Mouse (Mus musculus) kidney, postnatal 0 days (tissue): ENCODE results near the gene Zap70. TPM values are rescaled to one million over a fixed set of nuclear protein-coding genes. Genes with fewer than 3 reads are reported as not detected.

Source experiments
- ATAC-seq: fragments of 200-750 bp; cut with Nextera tagmentation; replicated peaks from 2 replicates; pipeline ENCODE4 v1.8.0; 2017; ENCODE audit warnings: low read depth, moderate number of reproducible peaks, moderate TSS enrichment, moderate library complexity; ENCODE audit not compliant: low FRiP score
- DNase-seq: peaks from one replicate; pipeline ENCODE4 v3.0.0-alpha.2; 2016; ENCODE audit warnings: low spot score
- H3K27ac ChIP-seq: fragments of 300-500 bp; sonication (generic); 2 replicates; pipeline ENCODE4 v1.5.1; 2014; ENCODE audit warnings: mild to moderate bottlenecking
- H3K27me3 ChIP-seq: fragments of 300-500 bp; sonication (generic); 2 replicates; pipeline ENCODE4 v1.6.1; 2014; ENCODE audit warnings: low read length, mixed read lengths; ENCODE audit not compliant: insufficient read depth
- H3K36me3 ChIP-seq: fragments of 300-500 bp; sonication (generic); 2 replicates; pipeline ENCODE4 v1.6.1; 2014; ENCODE audit warnings: low read length, mixed read lengths; ENCODE audit not compliant: insufficient read depth
- H3K4me1 ChIP-seq: fragments of 300-500 bp; sonication (generic); replicated peaks from 2 replicates; pipeline ENCODE4 v1.6.1; 2014; ENCODE audit warnings: antibody characterized with exemption, low read length, mixed read lengths; ENCODE audit not compliant: insufficient read depth
- H3K4me2 ChIP-seq: fragments of 300-500 bp; sonication (generic); 2 replicates; pipeline ENCODE4 v1.6.1; 2014; ENCODE audit warnings: mild to moderate bottlenecking, low read length, moderate library complexity, mixed read lengths
- H3K4me3 ChIP-seq: fragments of 300-500 bp; sonication (generic); replicated peaks from 2 replicates; pipeline ENCODE4 v1.5.1; 2014; ENCODE audit warnings: low read depth, low read length
- H3K9ac ChIP-seq: fragments of 300-500 bp; sonication (generic); 2 replicates; pipeline ENCODE4 v1.6.1; 2014; ENCODE audit warnings: low read depth, low read length
- H3K9me3 ChIP-seq: fragments of 300-500 bp; sonication (generic); replicated peaks from 2 replicates; pipeline ENCODE4 v1.6.1; 2016; ENCODE audit warnings: low read length, inconsistent platforms, mixed read lengths
- CTCF ChIP-seq: IDR thresholded peaks from 2 replicates; pipeline ENCODE4 v1.5.1; 2016; ENCODE audit warnings: antibody characterized with exemption, low read depth, mild to moderate bottlenecking, moderate library complexity
- WGBS: fragments of 180-500 bp; shearing (Covaris S2); extraction: QIAGEN DNeasy Blood & Tissue Kit; methylation state at CpG from one replicate; pipeline ENCODE4 v1.1.7; 2014; 5-methylcytosine and 5-hydroxymethylcytosine counted together
- polyA plus RNA-seq: library from polyadenylated mRNA; unstranded; fragments of >200 nt; fragmentation: Nextera tagmentation; extraction: Ambion mirVana; gene quantifications from 2 replicates; pipeline ENCODE4 v1.2.1, GENCODE M21; 2015

The Zap70 gene
- polyA plus RNA-seq, 1 experiment from 2014 or later: 0.51 TPM

DNA sequence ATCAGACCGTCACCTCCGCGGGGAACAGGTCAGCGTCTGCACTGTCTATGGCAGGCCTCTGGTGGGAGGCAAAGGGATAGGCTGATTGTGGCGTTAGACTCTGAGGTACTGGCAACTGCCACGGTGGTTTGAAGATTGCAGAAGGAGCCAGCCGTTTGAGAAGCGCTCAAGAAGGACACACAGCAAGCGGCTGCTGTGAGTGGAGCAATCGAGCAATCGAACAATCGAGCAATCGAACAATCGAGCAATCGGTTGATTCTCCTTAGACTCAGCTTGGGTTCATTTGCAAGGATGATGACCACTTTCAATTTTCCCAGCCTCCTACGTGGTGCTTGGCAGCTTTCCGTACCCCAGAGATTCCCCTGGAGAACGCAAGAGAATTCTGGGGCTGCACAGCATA is 2.5 kb upstream of the Zap70 start:
- Histone ChIP-seq H3K27ac (no peak overlapping the region), H3K4me2 (no peak overlapping the region), H3K9ac (no peak overlapping the region), H3K4me3 (no peak overlapping the region), H3K36me3 (no peaks in the 10 kb centered on the region), H3K27me3 (no peaks in the 10 kb centered on the region), H3K4me1 (no peaks in the 10 kb centered on the region), H3K9me3 (no peaks in the 10 kb centered on the region)
- no peak for TF ChIP-seq CTCF
- DNase-seq: no peak
- ATAC-seq: no peak
- 86% methylated on average over 18 of the region's 18 CpGs for WGBS

GRCm38 (mm10) chr1:36760401-36760800 is 1.2 kb upstream of the Zap70 start:
- no peak for TF ChIP-seq CTCF
- no peak overlapping the region for H3K9ac ChIP-seq
- H3K4me1 ChIP-seq: no peaks in the 10 kb centered on the region
- DNase-seq: no peak
- H3K9me3 ChIP-seq: no peaks in the 10 kb centered on the region
- no peaks in the 10 kb centered on the region for H3K27me3 ChIP-seq
- H3K27ac ChIP-seq: no peak overlapping the region
- ATAC-seq: no peak
- no peak overlapping the region for H3K4me3 ChIP-seq
- H3K4me2 ChIP-seq: no peak overlapping the region
- no peaks in the 10 kb centered on the region for H3K36me3 ChIP-seq
- 68% methylated on average over 9 of the region's 9 CpGs for WGBS

DNA sequence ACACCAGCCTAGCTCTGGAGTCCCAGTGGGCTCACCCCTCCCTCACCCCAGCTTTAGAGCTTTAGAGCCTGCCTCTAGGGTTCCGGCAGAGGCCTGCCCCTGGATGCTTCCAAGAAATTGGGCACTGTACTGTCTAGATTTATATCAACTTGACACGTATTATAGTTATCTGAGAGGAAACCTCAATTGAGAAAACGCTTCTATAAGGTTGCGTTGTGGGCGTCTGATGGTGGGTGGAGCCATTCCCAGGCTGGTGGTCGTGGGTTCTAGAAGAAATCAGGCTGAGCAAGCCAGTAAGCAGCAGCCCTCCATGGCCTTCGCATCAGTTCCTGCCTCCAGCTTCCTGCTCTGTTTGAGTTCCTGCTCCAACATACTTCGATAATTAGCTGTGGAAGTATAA is 537 bp upstream of the Zap70 start:
- no peaks in the 10 kb centered on the region for H3K27me3 ChIP-seq
- H3K27ac ChIP-seq: no peak overlapping the region
- H3K4me2 ChIP-seq: no peak overlapping the region
- DNase-seq (no peak), ATAC-seq (no peak)
- H3K4me1 ChIP-seq: no peaks in the 10 kb centered on the region
- 84% methylated on average over 8 of the region's 8 CpGs for WGBS
- H3K4me3 ChIP-seq: no peak overlapping the region
- no peaks in the 10 kb centered on the region for H3K9me3 ChIP-seq
- no peak for TF ChIP-seq CTCF
- H3K36me3 ChIP-seq: no peaks in the 10 kb centered on the region
- no peak overlapping the region for H3K9ac ChIP-seq

DNA sequence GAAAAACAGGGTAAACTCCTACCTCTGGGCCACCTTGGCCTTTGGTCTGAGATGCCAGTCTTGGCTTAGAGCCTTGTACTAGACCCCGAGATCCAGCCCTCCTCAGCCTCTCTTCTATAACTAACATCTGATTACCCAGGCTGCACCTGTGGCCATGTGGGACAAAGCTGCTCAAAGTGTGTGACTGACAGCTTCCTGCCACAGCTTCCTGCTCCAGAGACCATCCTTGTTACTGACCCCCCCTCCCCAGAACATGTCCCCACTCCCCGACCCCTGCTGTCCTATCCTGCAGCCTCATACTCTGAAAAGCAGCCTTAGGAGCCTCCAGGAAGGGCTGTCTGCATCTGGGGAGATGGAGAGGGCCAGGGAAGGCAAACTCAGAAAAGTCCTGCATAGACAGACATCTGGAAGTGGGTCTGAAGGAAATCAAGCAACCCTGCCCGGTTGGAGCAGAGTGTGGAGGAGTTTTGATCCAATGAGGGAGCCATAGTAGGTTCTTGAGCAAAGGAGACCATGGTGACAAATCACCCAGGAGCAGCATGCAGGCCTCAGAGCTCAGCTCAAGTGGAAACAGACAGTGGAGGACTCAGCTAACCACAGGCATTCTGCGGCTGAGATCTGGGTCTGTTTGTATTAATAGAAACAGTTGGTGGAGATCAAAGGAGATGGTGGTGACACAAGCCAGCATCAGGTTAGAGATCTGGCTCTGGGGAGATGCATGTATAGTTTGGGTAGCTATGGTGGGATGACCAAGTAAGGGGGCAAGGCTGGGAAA is 5.0 kb downstream of the Zap70 start:
- Histone ChIP-seq H3K4me3 (no peak overlapping the region), H3K27me3 (no peaks in the 10 kb centered on the region), H3K36me3 (no peaks in the 10 kb centered on the region), H3K4me1 (no peaks in the 10 kb centered on the region), H3K4me2 (no peak overlapping the region), H3K9ac (no peak overlapping the region), H3K9me3 (no peaks in the 10 kb centered on the region), H3K27ac (no peak overlapping the region)
- 59% methylated on average over 4 of the region's 4 CpGs for WGBS
- no peak for TF ChIP-seq CTCF
- no peak for ATAC-seq
- no peak for DNase-seq

DNA sequence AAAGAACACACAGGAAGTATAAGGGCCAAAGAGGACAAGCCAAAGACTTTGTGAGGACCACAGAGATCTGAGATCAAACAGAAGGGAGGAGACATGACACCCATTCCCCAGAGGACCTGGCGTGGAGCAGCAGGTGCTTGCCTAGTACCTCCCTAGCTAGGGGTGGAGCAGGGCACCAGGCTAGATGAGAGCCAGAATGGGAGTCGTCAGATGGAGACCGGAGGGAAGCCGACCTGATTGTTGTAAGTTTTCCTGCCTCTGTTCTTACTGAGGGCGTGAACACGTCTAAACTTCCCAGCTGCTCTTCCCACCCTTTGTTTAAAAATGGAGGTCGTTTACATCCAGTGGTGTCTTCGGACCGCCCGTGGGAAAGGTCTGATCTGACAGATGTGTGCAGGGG is 5.7 kb downstream of the Zap70 start:
- ATAC-seq: no peak
- TF ChIP-seq CTCF: no peak
- Histone ChIP-seq H3K4me2 (no peak overlapping the region), H3K9ac (no peak overlapping the region), H3K4me1 (no peaks in the 10 kb centered on the region), H3K9me3 (no peaks in the 10 kb centered on the region), H3K36me3 (no peaks in the 10 kb centered on the region), H3K27ac (no peak overlapping the region), H3K27me3 (no peaks in the 10 kb centered on the region), H3K4me3 (no peak overlapping the region)
- DNase-seq: no peak
- 31% methylated on average over 10 of the region's 10 CpGs for WGBS

DNA sequence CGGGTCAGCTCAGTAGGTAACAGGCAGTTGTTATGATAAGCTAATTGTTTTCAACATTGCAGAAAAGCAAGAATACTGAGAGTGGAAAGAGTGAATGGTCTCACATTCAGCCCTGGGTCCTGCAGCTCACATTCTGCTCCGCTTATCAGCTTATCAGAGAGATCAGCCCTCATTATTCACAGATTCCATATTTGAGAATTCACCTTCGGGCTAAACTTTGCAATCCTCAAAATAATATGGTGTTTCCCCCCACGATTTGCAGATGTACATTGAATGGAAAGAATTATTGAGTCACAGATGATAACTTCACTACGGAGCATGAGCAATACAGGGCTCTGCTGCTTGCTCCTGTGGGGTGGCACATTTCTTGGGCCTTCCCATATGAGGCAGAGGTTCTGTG is 7.2 kb downstream of the Zap70 start:
- H3K36me3 ChIP-seq: no peaks in the 10 kb centered on the region
- H3K27ac ChIP-seq: no peak overlapping the region
- H3K4me3 ChIP-seq: no peak overlapping the region
- H3K27me3 ChIP-seq: no peaks in the 10 kb centered on the region
- DNase-seq: no peak
- ATAC-seq: no peak
- TF ChIP-seq CTCF: no peak
- WGBS: 73% methylated on average over 5 of the region's 5 CpGs
- H3K4me1 ChIP-seq: no peaks in the 10 kb centered on the region
- no peaks in the 10 kb centered on the region for H3K9me3 ChIP-seq
- no peak overlapping the region for H3K9ac ChIP-seq
- H3K4me2 ChIP-seq: no peak overlapping the region

GRCm38 (mm10) chr1:36769951-36770350 is 8.4 kb downstream of the Zap70 start:
- no peak overlapping the region for H3K9ac ChIP-seq
- H3K27ac ChIP-seq: no peak overlapping the region
- ATAC-seq (no peak), DNase-seq (no peak)
- no peaks in the 10 kb centered on the region for H3K9me3 ChIP-seq
- TF ChIP-seq CTCF: no peak
- 93% methylated on average over 1 of the region's 1 CpGs for WGBS
- no peaks in the 10 kb centered on the region for H3K27me3 ChIP-seq
- no peaks in the 10 kb centered on the region for H3K4me1 ChIP-seq
- H3K4me3 ChIP-seq: no peak overlapping the region
- no peak overlapping the region for H3K4me2 ChIP-seq
- no peaks in the 10 kb centered on the region for H3K36me3 ChIP-seq
